Mouse (Mus musculus): ENCODE measurements around the gene Ticam1. TPM values are rescaled to one million over a fixed set of nuclear protein-coding genes. Genes with fewer than 3 reads are reported as not detected.
A peak's percentile ranks its signal among the peaks of the same experiment; 100 is the strongest.

Ticam1 gene
- polyA plus RNA-seq, 1 experiment from 2014 or later = 7.7 TPM

DNA sequence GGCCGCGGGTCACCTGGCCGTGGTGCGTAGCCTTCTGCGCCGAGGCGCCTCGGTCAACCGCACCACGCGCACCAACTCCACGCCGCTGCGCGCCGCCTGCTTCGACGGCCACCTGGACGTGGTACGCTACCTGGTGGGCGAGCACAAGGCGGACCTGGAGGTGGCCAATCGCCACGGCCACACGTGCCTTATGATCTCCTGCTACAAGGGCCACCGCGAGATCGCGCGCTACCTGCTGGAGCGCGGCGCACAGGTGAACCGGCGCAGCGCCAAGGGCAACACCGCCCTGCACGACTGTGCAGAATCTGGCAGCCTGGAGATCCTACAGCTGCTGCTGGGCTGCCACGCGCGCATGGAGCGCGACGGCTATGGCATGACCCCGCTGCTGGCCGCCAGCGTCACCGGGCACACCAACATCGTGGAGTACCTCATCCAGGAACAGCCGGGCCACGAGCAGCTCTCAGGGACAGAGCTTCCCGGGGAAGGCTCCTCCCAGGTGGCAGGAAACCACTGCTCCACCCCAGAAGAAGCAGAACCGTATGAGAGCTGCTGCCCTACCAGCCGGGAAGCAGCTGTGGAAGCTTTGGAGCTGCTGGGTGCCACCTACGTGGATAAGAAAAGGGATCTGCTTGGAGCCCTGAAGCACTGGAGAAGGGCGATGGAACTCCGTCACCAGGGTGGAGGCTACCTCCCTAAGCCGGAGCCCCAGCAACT, 19.2 kb downstream of the Ticam1 start:
- Histone ChIP-seq H3K4me2 (ENCODE audit: low read length) (peak overlapping the region; percentile 79), H3K27me3 (ENCODE audit: insufficient read depth, low read length) (no peaks in the 10 kb centered on the region), H3K4me3 (replicated peaks; ENCODE audit: low read depth, low read length) (peak overlapping the region; percentile 67), H3K9ac (ENCODE audit: low read depth, low read length) (peak overlapping the region; percentile 69), H3K36me3 (ENCODE audit: insufficient read depth, low read length) (peaks cover 31% of the 10 kb centered on the region; the same call in 1 of the 2 replicates), H3K27ac (peak overlapping the region; percentile 83), H3K4me1 (replicated peaks; ENCODE audit: insufficient read depth, low read length) (peaks cover 17% of the 10 kb centered on the region; the same call in 1 of the 2 replicates), H3K9me3 (replicated peaks; ENCODE audit: low read length) (no peaks in the 10 kb centered on the region)
- ATAC-seq (replicated peaks; ENCODE audit: low FRiP score, low read depth) = peak; percentile 11
- 8% methylated on average over 52 of the region's 58 CpGs for WGBS
- TF ChIP-seq CTCF (IDR thresholded peaks at IDR 0.05; ENCODE audit: low read depth) = no peak
- no peak for DNase-seq (ENCODE audit: low spot score)

DNA sequence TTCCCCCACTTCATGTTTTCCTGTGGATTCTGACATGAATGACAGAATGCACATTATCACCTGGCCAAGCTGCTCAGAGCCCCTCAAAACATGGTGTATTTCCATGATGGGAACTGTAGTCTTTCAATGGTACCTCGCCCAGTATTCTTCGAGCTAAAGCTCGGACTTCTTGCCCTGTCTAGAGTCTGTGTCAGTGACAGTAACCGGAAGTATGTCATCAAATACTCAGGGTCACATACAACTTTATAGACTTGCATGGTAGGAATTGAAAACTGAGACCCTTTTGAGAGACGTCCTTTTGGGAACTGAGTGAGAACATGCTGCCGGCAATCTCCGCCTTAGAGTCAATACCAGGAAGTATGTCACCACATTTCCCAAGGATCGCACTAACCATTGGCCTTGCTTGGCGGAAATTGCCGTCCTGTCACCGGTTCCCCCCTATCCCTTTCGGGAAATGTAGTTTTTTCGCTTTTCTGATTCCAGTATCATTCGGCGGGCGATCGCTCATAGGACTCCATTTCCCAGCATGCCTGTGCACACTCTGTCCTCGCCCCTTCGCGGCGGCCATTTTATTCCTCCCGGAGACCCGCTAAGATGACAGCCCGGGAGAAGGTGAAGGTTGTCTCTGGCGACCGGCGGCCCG, 20.2 kb downstream of the Ticam1 start, which contains the start of gene Fem1a:
Gene Fem1a (plus strand): TSS at position 572 of the 643 bp plus-strand sequence.
- H3K4me2 ChIP-seq (ENCODE audit: low read length) = peak within 1 kb of the TSS; percentile 79
- H3K4me1 ChIP-seq (replicated peaks; ENCODE audit: insufficient read depth, low read length) = peaks cover 17% of the 10 kb centered on the region; the same call in 1 of the 2 replicates
- peak within 1 kb of the TSS; percentile 67 for H3K4me3 ChIP-seq (replicated peaks; ENCODE audit: low read depth, low read length)
- H3K9ac ChIP-seq (ENCODE audit: low read depth, low read length) = peak within 1 kb of the TSS; percentile 69
- DNase-seq (ENCODE audit: low spot score) = peak; percentile 100
- H3K27me3 ChIP-seq (ENCODE audit: insufficient read depth, low read length) = no peaks in the 10 kb centered on the region
- WGBS = under 1% methylated on average over 28 of the region's 28 CpGs
- peak within 1 kb of the TSS; percentile 92 for H3K27ac ChIP-seq
- no peaks in the 10 kb centered on the region for H3K9me3 ChIP-seq (replicated peaks; ENCODE audit: low read length)
- no peak for TF ChIP-seq CTCF (IDR thresholded peaks at IDR 0.05; ENCODE audit: low read depth)
- peak; percentile 92 for ATAC-seq (replicated peaks; ENCODE audit: low FRiP score, low read depth)
- peaks cover 26% of the 10 kb centered on the region; the same call in 1 of the 2 replicates for H3K36me3 ChIP-seq (ENCODE audit: insufficient read depth, low read length)

DNA sequence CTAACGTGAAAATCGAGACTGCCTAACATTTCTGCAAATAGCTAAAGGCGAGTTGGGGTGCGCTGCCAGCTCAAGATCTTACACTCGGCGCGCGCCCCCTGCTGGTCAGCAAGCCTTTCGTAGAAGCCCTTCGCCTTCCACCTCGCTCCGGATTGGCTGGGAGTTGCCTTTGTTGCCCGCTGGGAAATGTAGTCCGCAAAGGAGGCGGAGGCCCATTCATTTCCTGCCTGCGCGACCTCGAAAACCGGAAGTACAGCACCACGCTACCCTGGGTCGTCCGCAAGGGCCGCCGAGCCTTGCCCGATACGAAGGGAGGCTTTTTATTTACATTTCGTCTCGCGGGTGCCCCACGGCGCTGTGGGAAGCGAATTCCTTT, 20.7 kb downstream of the Ticam1 start:
- H3K27ac ChIP-seq = peak overlapping the region; percentile 92
- H3K4me1 ChIP-seq (replicated peaks; ENCODE audit: insufficient read depth, low read length) = peaks cover 17% of the 10 kb centered on the region; the same call in 1 of the 2 replicates
- H3K4me3 ChIP-seq (replicated peaks; ENCODE audit: low read depth, low read length) = peak overlapping the region; percentile 67
- peak; percentile 95 for TF ChIP-seq CTCF (IDR thresholded peaks at IDR 0.05; ENCODE audit: low read depth)
- WGBS = 1% methylated on average over 32 of the region's 32 CpGs
- H3K9me3 ChIP-seq (replicated peaks; ENCODE audit: low read length) = no peaks in the 10 kb centered on the region
- H3K27me3 ChIP-seq (ENCODE audit: insufficient read depth, low read length) = no peaks in the 10 kb centered on the region
- H3K36me3 ChIP-seq (ENCODE audit: insufficient read depth, low read length) = peaks cover 23% of the 10 kb centered on the region; the same call in 1 of the 2 replicates
- H3K9ac ChIP-seq (ENCODE audit: low read depth, low read length) = peak overlapping the region; percentile 48; the same call in 1 of the 2 replicates
- ATAC-seq (replicated peaks; ENCODE audit: low FRiP score, low read depth) (peak; percentile 90), DNase-seq (ENCODE audit: low spot score) (peak; percentile 99)
- H3K4me2 ChIP-seq (ENCODE audit: low read length) = peak overlapping the region; percentile 78

DNA sequence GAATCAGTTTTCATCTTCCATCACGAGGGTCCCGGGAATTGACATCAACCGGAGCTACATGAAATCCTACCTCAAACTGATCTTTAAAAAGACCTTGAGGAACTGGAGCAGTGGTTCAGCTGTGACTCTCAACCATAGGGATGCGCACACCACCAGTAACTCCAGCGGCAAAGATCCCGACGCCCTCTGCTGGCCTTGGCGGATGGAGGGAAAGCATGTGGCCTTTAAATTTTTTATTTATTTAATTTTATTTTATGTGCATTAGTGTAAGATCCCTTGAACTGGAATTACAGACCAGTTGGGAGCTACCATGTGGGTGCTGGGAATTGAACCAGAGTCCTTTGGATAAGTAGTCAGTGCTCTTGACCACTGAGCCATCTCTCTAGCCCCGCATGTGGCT, 21.2 kb downstream of the Ticam1 start:
- no peak for TF ChIP-seq CTCF (IDR thresholded peaks at IDR 0.05; ENCODE audit: low read depth)
- H3K4me1 ChIP-seq (replicated peaks; ENCODE audit: insufficient read depth, low read length) = peaks cover 16% of the 10 kb centered on the region; the same call in 1 of the 2 replicates
- peaks cover 19% of the 10 kb centered on the region; the same call in 1 of the 2 replicates for H3K36me3 ChIP-seq (ENCODE audit: insufficient read depth, low read length)
- H3K9me3 ChIP-seq (replicated peaks; ENCODE audit: low read length) = no peaks in the 10 kb centered on the region
- 18% methylated on average over 9 of the region's 9 CpGs for WGBS
- ATAC-seq (replicated peaks; ENCODE audit: low FRiP score, low read depth) (peak; percentile 1; the same call in 1 of the 2 replicates), DNase-seq (ENCODE audit: low spot score) (peak; percentile 66)
- no peaks in the 10 kb centered on the region for H3K27me3 ChIP-seq (ENCODE audit: insufficient read depth, low read length)
- no peak overlapping the region for H3K4me3 ChIP-seq (replicated peaks; ENCODE audit: low read depth, low read length)
- no peak overlapping the region for H3K9ac ChIP-seq (ENCODE audit: low read depth, low read length)
- no peak overlapping the region for H3K4me2 ChIP-seq (ENCODE audit: low read length)
- H3K27ac ChIP-seq = 0 out of 2 replicates have a peak overlapping the region, but pooled peaks have one; percentile 92

DNA sequence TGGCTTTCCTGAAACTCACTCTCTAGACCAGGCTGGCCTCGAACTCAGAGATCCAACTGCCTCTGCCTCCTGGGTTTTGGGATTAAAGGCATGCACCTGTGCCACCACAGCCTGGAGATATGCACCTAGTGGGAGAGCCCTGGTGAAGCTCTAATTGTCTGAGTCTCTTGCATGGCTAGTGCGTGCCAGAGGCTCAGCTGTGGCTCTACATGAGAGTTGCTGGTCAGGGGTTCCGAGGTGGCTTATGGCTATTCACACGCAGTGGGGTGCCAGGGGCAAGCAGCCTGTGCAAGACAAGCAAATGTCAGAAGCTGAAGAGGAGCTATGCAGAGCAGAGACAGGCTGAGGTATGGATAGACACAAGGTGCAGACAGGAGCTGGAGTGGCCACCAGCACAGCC, 21.9 kb downstream of the Ticam1 start:
- H3K4me3 ChIP-seq (replicated peaks; ENCODE audit: low read depth, low read length) = no peak overlapping the region
- H3K9me3 ChIP-seq (replicated peaks; ENCODE audit: low read length) = no peaks in the 10 kb centered on the region
- no peak for ATAC-seq (replicated peaks; ENCODE audit: low FRiP score, low read depth)
- H3K4me2 ChIP-seq (ENCODE audit: low read length) = no peak overlapping the region
- no peak for DNase-seq (ENCODE audit: low spot score)
- H3K4me1 ChIP-seq (replicated peaks; ENCODE audit: insufficient read depth, low read length) = peaks cover 13% of the 10 kb centered on the region; the same call in 1 of the 2 replicates
- no peak overlapping the region for H3K27ac ChIP-seq
- no peak for TF ChIP-seq CTCF (IDR thresholded peaks at IDR 0.05; ENCODE audit: low read depth)
- 82% methylated on average over 4 of the region's 4 CpGs for WGBS
- H3K27me3 ChIP-seq (ENCODE audit: insufficient read depth, low read length) = no peaks in the 10 kb centered on the region
- H3K36me3 ChIP-seq (ENCODE audit: insufficient read depth, low read length) = peaks cover 12% of the 10 kb centered on the region; the same call in 1 of the 2 replicates
- H3K9ac ChIP-seq (ENCODE audit: low read depth, low read length) = no peak overlapping the region

DNA sequence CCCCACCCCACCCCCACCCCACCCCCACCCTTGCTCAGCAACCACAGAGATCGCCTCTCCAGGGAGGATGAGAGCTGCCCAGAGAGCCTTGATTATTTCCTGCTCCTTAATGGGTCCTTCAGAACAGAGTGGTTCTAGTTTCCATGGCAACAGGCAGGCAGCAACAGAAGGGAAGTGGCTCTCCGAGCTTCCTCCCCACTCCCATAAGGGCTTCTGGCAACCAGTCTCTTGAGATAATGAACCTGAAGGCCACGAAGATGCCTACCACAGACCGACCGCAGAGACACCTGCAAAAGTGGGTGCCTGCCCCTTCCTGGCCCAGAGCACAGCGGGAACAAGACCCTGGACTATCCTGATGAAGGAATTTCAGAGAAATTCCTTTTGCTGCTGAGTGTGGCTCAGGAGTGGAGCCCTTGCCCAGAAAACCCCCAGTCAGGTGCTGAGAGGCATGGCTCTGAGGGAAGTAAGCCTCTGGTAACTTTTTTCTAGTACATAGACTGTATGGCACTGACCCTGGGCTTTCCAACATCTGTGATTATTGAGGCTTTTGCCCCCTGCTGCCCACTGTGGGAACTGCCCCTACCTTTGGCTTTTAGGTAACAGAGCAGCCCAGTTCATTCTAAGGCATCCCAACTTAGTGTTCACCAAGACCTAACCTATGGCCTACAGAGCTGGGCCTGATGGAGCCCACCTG, 25.3 kb downstream of the Ticam1 start:
- no peaks in the 10 kb centered on the region for H3K27me3 ChIP-seq (ENCODE audit: insufficient read depth, low read length)
- H3K9me3 ChIP-seq (replicated peaks; ENCODE audit: low read length) = no peaks in the 10 kb centered on the region
- H3K4me3 ChIP-seq (replicated peaks; ENCODE audit: low read depth, low read length) = no peak overlapping the region
- peak; percentile 71 for TF ChIP-seq CTCF (IDR thresholded peaks at IDR 0.05; ENCODE audit: low read depth)
- 21% methylated on average over 6 of the region's 6 CpGs for WGBS
- no peak overlapping the region for H3K9ac ChIP-seq (ENCODE audit: low read depth, low read length)
- DNase-seq (ENCODE audit: low spot score) (peak; percentile 81), ATAC-seq (replicated peaks; ENCODE audit: low FRiP score, low read depth) (no peak)
- H3K4me1 ChIP-seq (replicated peaks; ENCODE audit: insufficient read depth, low read length) = no peaks in the 10 kb centered on the region
- no peaks in the 10 kb centered on the region for H3K36me3 ChIP-seq (ENCODE audit: insufficient read depth, low read length)
- no peak overlapping the region for H3K27ac ChIP-seq
- no peak overlapping the region for H3K4me2 ChIP-seq (ENCODE audit: low read length)
